ENCODE assay signal across 9 mouse cellular contexts in genomic region chr11:83789259-83789658, GRCm38 (mm10). TPM values are rescaled to one million over a fixed set of nuclear protein-coding genes. Genes with fewer than 3 reads are reported as not detected.
DNase-seq lines count a peak whose midpoint lies in the region; ATAC-seq and TF ChIP-seq lines count a peak whose summit lies in the region.
"Had no signal": no experiment of that assay in that cellular context is flagged by ENCODE, and none has a peak within 500 bp of the region (broad histone marks: within the 10 kb centered on the region; RNA-seq: fewer than 3 reads in every experiment).

No protein-coding gene starts in this region.

- DNase-seq in gastrocnemius, adult 2 months = peak; percentile 40
- DNase-seq in gastrocnemius, postnatal 4 days (ENCODE audit: low spot score in 2 of 2) = no peak
- peak; percentile 38 for DNase-seq in R1 (ENCODE audit: low read depth, low spot score)
- peak; percentile 63 for DNase-seq in lung, postnatal 25 days (ENCODE audit: low spot score)
- peak; percentile 45 for DNase-seq in thymus, postnatal 14 days
- DNase-seq in left cerebral cortex, adult 18-20 months (ENCODE audit: low spot score in 2 of 2) = no peak
- no peak for DNase-seq in testis, postnatal 14 days (ENCODE audit: low spot score)

- peaks cover 6% of the 10 kb centered on the region; the same call in 1 of the 2 replicates for H3K27me3 ChIP-seq in heart, embryonic 15.5 days
- H3K27me3 ChIP-seq: hindbrain, embryonic 15.5 days had no signal

- intact Hi-C loops in gastrocnemius, adult 2 months (cut with DNase I) = no loop called here

- no peak overlapping the region for H3K27ac ChIP-seq in gastrocnemius, adult 2 months
- H3K27ac ChIP-seq in heart, embryonic 15.5 days = no peak overlapping the region
- H3K27ac ChIP-seq: hindbrain, embryonic 15.5 days had no signal

- no peak for TF ChIP-seq CTCF in gastrocnemius, adult 2 months (IDR thresholded peaks at IDR 0.05)

- H3K4me3 ChIP-seq in gastrocnemius, adult 2 months = no peak overlapping the region
- H3K4me3 ChIP-seq in heart, embryonic 15.5 days = no peak overlapping the region
- H3K4me3 ChIP-seq: hindbrain, embryonic 15.5 days had no signal

- no peaks in the 10 kb centered on the region for H3K9me3 ChIP-seq in heart, embryonic 15.5 days (replicated peaks)
- H3K9me3 ChIP-seq: hindbrain, embryonic 15.5 days had no signal

- peak overlapping the region; percentile 33 for H3K4me2 ChIP-seq in heart, embryonic 15.5 days
- H3K4me2 ChIP-seq: hindbrain, embryonic 15.5 days had no signal

- 0 out of 2 replicates have a peak, but pooled peaks cover 5% of the 10 kb centered on the region for H3K4me1 ChIP-seq in heart, embryonic 15.5 days (replicated peaks)
- H3K4me1 ChIP-seq: hindbrain, embryonic 15.5 days had no signal

- ATAC-seq in heart, embryonic 15.5 days (replicated peaks; ENCODE audit: insufficient number of reproducible peaks, insufficient read depth, low FRiP score, low read depth) = no peak

- H3K9ac ChIP-seq in heart, embryonic 15.5 days = no peak overlapping the region
- H3K9ac ChIP-seq: hindbrain, embryonic 15.5 days had no signal

- WGBS in heart, embryonic 15.5 days = 47% methylated on average over 13 of the region's 13 CpGs

- H3K36me3 ChIP-seq in heart, embryonic 15.5 days = no peaks in the 10 kb centered on the region
- H3K36me3 ChIP-seq: hindbrain, embryonic 15.5 days had no signal

RNA-seq across cellular contexts. Expression of gene Heatr6, which starts 35.8 kb away (rescaled TPM):
- 1 to 10 TPM; 8.5 to 9.2 TPM for total RNA-seq in gastrocnemius, adult 2 months (2021)
- 10 to 100 TPM; 11.1 to 12.8 TPM for total RNA-seq in gastrocnemius, postnatal 4 days (2021)
- 13.2 and 16.4 TPM in 2 replicates for polyA plus RNA-seq in heart, embryonic 15.5 days (2015; fragmentation: Nextera tagmentation; extraction: Ambion mirVana)
- total RNA-seq in left cerebral cortex, adult 18-20 months (2021) = 10 to 100 TPM; 12.0 to 13.2 TPM

RNA-seq across cellular contexts. Expression of gene Wfdc21, which starts 42.5 kb away (rescaled TPM):
- total RNA-seq in gastrocnemius, adult 2 months (2021) = not detected
- under 1 TPM in 1 of 2 experiments, not detected in 1; 0.73 TPM for total RNA-seq in gastrocnemius, postnatal 4 days (2021)
- polyA plus RNA-seq in heart, embryonic 15.5 days (2015; fragmentation: Nextera tagmentation; extraction: Ambion mirVana) = 0.67 and 3.6 TPM in 2 replicates
- not detected for total RNA-seq in left cerebral cortex, adult 18-20 months (2021)
- polyA plus RNA-seq: hindbrain, embryonic 15.5 days had no signal

Comparison
In these comparisons a context has a peak if more than half of its experiments do, and no peak if none do; other contexts are left out.
1. DNase-seq: peak in gastrocnemius, adult 2 months (single experiment), R1 (single experiment), lung, postnatal 25 days (single experiment) and thymus, postnatal 14 days (single experiment); none in gastrocnemius, postnatal 4 days (0 of 2), left cerebral cortex, adult 18-20 months (0 of 2) and testis, postnatal 14 days (single experiment).